In genomic region chr2:36259382-36259781, GRCm38 (mm10) we compare ENCODE assay signal across 28 mouse cellular contexts. TPM values are rescaled to one million over a fixed set of nuclear protein-coding genes. Genes with fewer than 3 reads are reported as not detected.
A peak's percentile ranks its signal among the peaks of the same experiment; 100 is the strongest.
DNase-seq lines count a peak whose midpoint lies in the region; ATAC-seq and TF ChIP-seq lines count a peak whose summit lies in the region.
"Had no signal": no experiment of that assay in that cellular context is flagged by ENCODE, and none has a peak within 500 bp of the region (broad histone marks: within the 10 kb centered on the region; RNA-seq: fewer than 3 reads in every experiment).

No protein-coding gene starts in this region.

- no peaks in the 10 kb centered on the region for H3K27me3 ChIP-seq in lung, postnatal 0 days (replicated peaks; ENCODE audit: insufficient read depth, low read length)
- H3K27me3 ChIP-seq in stomach, postnatal 0 days (ENCODE audit: control insufficient read depth, insufficient read depth, low read length), result no peaks in the 10 kb centered on the region
- H3K27me3 ChIP-seq: embryonic facial prominence, embryonic 13.5 days; hindbrain, embryonic 15.5 days; limb, embryonic 13.5 days; lung, embryonic 15.5 days; neural tube, embryonic 15.5 days had no signal

- H3K9ac ChIP-seq in lung, postnatal 0 days (replicated peaks; ENCODE audit: low read depth), result no peak overlapping the region
- H3K9ac ChIP-seq in stomach, postnatal 0 days (ENCODE audit: low read length), result no peak overlapping the region
- H3K9ac ChIP-seq: embryonic facial prominence, embryonic 13.5 days; hindbrain, embryonic 15.5 days; limb, embryonic 13.5 days; lung, embryonic 15.5 days; neural tube, embryonic 15.5 days had no signal

- TF ChIP-seq EP300 in lung, postnatal 0 days (IDR thresholded peaks at IDR 0.05), result peak; percentile 63
- no peak for TF ChIP-seq EP300 in stomach, postnatal 0 days (optimal IDR thresholded peaks at IDR 0.05)

- H3K36me3 ChIP-seq in lung, postnatal 0 days (ENCODE audit: insufficient read depth, low read length), result no peaks in the 10 kb centered on the region
- H3K36me3 ChIP-seq in stomach, postnatal 0 days (ENCODE audit: control insufficient read depth, insufficient read depth, low read length), result no peaks in the 10 kb centered on the region
- H3K36me3 ChIP-seq: embryonic facial prominence, embryonic 13.5 days; hindbrain, embryonic 10.5 days; hindbrain, embryonic 15.5 days; limb, embryonic 13.5 days; lung, embryonic 15.5 days; neural tube, embryonic 15.5 days had no signal

- no peaks in the 10 kb centered on the region for H3K9me3 ChIP-seq in lung, postnatal 0 days (ENCODE audit: low read length)
- no peaks in the 10 kb centered on the region for H3K9me3 ChIP-seq in stomach, postnatal 0 days (ENCODE audit: control insufficient read depth, low read length)
- H3K9me3 ChIP-seq: embryonic facial prominence, embryonic 13.5 days; hindbrain, embryonic 10.5 days; hindbrain, embryonic 15.5 days; limb, embryonic 13.5 days; lung, embryonic 15.5 days; neural tube, embryonic 15.5 days had no signal

- WGBS in lung, postnatal 0 days, result 60% methylated on average over 4 of the region's 4 CpGs
- WGBS in stomach, postnatal 0 days, result 61% methylated on average over 4 of the region's 4 CpGs

- no peak for TF ChIP-seq CTCF in lung, postnatal 0 days (IDR thresholded peaks at IDR 0.05)
- TF ChIP-seq CTCF in stomach, postnatal 0 days (IDR thresholded peaks at IDR 0.05; ENCODE audit: low read depth), result no peak

- H3K4me3 ChIP-seq in lung, postnatal 0 days (ENCODE audit: low read depth, low read length), result no peak overlapping the region
- H3K4me3 ChIP-seq in stomach, postnatal 0 days (ENCODE audit: low read depth, low read length), result no peak overlapping the region
- H3K4me3 ChIP-seq: embryonic facial prominence, embryonic 13.5 days; gastrocnemius, adult 2 months; hindbrain, embryonic 10.5 days; hindbrain, embryonic 15.5 days; layer of hippocampus, adult 2 months; left cerebral cortex, adult 2 months; limb, embryonic 13.5 days; lung, embryonic 15.5 days; neural tube, embryonic 15.5 days had no signal

- no peak overlapping the region for H3K27ac ChIP-seq in lung, postnatal 0 days (ENCODE audit: low read length)
- no peak overlapping the region for H3K27ac ChIP-seq in stomach, postnatal 0 days (replicated peaks)
- H3K27ac ChIP-seq: embryonic facial prominence, embryonic 13.5 days; gastrocnemius, adult 2 months; hindbrain, embryonic 10.5 days; hindbrain, embryonic 15.5 days; layer of hippocampus, adult 2 months; left cerebral cortex, adult 2 months; limb, embryonic 13.5 days; lung, embryonic 15.5 days; neural tube, embryonic 15.5 days had no signal

- DNase-seq in lung, postnatal 0 days (ENCODE audit: low spot score), result peak; percentile 42
- no peak for DNase-seq in lung, postnatal 10 days
- DNase-seq in 416B (ENCODE audit: low read depth), result peak; percentile 93
- peak; percentile 50 for DNase-seq in Muller cell, postnatal 12 days (ENCODE audit: inconsistent ontology term)
- no peak for DNase-seq in stomach, postnatal 0 days (ENCODE audit: low spot score)
- no peak for DNase-seq in gastrocnemius, postnatal 25 days
- DNase-seq in heart, adult 9 months (ENCODE audit: low spot score in 2 of 2), result no peak
- DNase-seq: adrenal gland, postnatal 14 days; cerebellum, adult 11 months; cerebellum, adult 9-11 months; gastrocnemius, adult 2 months; heart, postnatal 14 days; lung, postnatal 4 days; midbrain, embryonic 14.5 days; right cerebral cortex, postnatal 4 days; thymus, adult 2 months; thymus, postnatal 4 days had no signal

- H3K4me2 ChIP-seq in lung, postnatal 0 days (replicated peaks; ENCODE audit: low read depth, low read length), result no peak overlapping the region
- H3K4me2 ChIP-seq in stomach, postnatal 0 days (replicated peaks; ENCODE audit: low read depth), result no peak overlapping the region
- H3K4me2 ChIP-seq: embryonic facial prominence, embryonic 13.5 days; hindbrain, embryonic 15.5 days; limb, embryonic 13.5 days; liver, embryonic 11.5 days; lung, embryonic 15.5 days; neural tube, embryonic 15.5 days had no signal

- H3K4me1 ChIP-seq in lung, postnatal 0 days (ENCODE audit: insufficient read depth, low read depth, low read length), result peaks cover 4% of the 10 kb centered on the region; the same call in 1 of the 2 replicates
- H3K4me1 ChIP-seq in stomach, postnatal 0 days (replicated peaks; ENCODE audit: control insufficient read depth, insufficient read depth), result no peaks in the 10 kb centered on the region
- H3K4me1 ChIP-seq: embryonic facial prominence, embryonic 13.5 days; hindbrain, embryonic 10.5 days; hindbrain, embryonic 15.5 days; limb, embryonic 13.5 days; neural tube, embryonic 15.5 days had no signal

- peak; percentile 38; the same call in 1 of the 2 replicates for ATAC-seq in lung, postnatal 0 days
- ATAC-seq in stomach, postnatal 0 days (ENCODE audit: low FRiP score, low TSS enrichment), result peak; percentile 86
- ATAC-seq: forebrain, embryonic 16.5 days; inflammation-experienced regulatory T-cells, adult 6 months had no signal

RNA-seq across cellular contexts. Expression of gene Ptgs1, which starts 29.2 kb away (rescaled TPM):
- 111 and 116 TPM in 2 replicates for polyA plus RNA-seq in lung, postnatal 0 days (2015; fragmentation: Nextera tagmentation; extraction: Ambion mirVana)
- 31.0 and 36.2 TPM in 2 replicates for polyA plus RNA-seq in stomach, postnatal 0 days (2015; fragmentation: Nextera tagmentation; extraction: Ambion mirVana)
- total RNA-seq in gastrocnemius, postnatal 25 days (2021), result 1 to 10 TPM; 4.2 to 5.5 TPM

Comparison
In these comparisons a context has a peak if more than half of its experiments do, and no peak if none do; other contexts are left out.
1. DNase-seq: peak in lung, postnatal 0 days (single experiment), 416B (single experiment) and Muller cell, postnatal 12 days (single experiment); none in lung, postnatal 10 days (single experiment), stomach, postnatal 0 days (single experiment), gastrocnemius, postnatal 25 days (single experiment) and heart, adult 9 months (0 of 2).